Mouse (Mus musculus) thymus, postnatal 25 days (tissue): Measurements from ENCODE around the gene Ecsit.
A peak's percentile ranks its signal among the peaks of the same experiment; 100 is the strongest.
"Not testable (repeated sequence)": the region's sequence is repeated elsewhere in the genome, so short reads cannot be mapped to it uniquely, and the experiment has no call there.

Experiments used
- DNase-seq: peaks from one replicate; pipeline ENCODE4 v3.0.0; 2022

The Ecsit gene

DNA sequence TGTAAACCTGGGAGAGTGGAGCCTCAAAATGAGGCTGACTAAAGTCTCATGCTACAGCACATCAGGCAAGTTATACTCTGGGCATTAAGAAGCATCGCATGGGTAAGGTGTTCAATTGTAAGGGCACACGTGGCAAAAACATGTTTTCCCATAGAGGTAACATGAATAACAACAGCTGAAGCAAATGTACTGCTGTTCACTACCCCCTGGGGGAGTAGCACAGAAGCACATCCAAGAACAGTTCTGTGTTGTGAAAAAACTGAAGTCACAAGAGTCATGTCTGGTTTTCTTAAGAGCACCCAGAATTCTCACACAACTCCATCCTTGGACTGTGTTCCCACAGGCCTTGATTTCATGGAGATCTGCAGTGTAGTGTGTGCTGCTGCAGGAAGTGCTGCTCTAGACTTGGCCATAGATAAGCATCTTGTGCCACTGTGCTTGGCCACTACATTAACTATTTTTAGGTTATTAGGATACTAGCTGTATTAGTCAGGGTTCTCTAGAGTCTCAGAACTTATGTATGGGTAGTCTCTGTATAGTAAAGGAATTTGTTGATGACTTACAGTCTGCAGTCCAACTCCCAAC lies 1.9 kb upstream of the Ecsit start:
- DNase-seq = no peak

DNA sequence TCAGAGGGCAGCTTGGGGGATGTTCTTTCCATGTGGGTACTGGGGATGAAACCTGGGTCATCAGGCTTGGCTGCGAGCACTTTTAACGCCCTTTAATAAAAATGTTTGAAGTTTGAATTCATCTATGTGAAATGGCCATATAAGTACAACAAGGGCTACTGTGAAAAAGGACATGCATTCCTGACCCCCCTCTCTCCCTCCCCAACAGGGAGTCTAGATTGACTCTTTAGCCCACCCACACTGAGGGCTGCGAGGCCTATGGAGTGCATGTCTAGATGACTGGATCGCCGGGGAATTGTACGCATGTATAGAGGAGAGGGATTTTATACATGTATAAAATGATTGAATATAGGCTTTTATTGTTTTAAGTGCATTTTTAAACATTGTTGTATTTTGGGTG lies 774 bp upstream of the Ecsit start:
- no peak for DNase-seq

DNA sequence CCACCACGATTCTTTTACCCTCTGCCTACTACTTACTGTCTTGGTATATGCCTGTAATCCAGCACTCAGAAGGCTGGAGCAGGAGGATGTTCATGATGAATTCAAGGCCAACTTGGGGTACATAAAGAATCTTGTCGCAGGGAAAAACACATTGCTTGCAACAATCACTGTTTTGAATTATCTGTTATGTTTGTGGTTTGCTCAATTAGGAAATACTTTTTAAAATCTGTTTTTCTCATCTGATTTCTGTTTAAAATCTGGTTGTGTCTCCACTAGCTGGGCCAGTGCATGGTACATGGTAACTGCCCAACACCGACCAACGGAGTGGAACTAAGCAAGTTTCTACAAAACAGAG lies 594 bp downstream of the Ecsit start:
- no peak for DNase-seq

DNA sequence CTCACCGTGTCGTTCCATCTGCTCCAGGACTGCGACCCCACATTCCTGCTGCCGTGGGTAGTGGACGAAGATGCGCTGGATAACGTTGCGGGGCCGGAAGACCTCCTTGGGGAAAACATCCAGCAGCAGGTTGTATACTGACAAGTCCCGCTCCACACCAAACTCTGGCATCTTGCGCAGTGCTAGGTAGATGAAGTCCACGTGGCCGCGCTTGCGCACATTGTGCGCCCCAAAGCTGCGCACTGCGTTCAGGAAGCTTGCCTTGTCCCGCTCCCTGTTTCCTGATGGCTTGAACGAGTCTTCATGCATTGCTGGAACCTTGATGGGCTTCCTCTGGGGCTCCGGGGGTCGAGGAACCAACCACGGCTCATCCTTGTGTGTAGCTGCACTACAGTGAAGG lies 9.0 kb downstream of the Ecsit start:
- no peak for DNase-seq

DNA sequence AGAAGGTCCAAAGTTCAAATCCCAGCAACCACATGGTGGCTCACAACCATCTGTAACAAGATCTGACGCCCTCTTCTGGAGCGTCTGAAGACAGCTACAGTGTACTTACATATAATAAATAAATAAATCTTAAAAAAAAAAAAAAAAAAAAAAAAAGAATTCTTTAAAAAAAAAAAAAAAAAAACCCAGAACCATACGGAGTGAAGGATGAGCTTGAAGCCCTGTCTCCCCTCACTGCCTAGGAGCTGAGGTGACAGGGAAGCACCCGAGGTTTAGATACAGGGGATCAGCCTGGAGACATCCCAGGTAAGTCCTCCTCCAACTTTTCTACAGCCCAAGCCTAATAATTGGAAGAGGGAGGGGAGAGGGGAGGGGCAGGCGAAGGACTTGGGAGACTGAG lies 9.5 kb downstream of the Ecsit start:
- DNase-seq = not testable (repeated sequence)

DNA sequence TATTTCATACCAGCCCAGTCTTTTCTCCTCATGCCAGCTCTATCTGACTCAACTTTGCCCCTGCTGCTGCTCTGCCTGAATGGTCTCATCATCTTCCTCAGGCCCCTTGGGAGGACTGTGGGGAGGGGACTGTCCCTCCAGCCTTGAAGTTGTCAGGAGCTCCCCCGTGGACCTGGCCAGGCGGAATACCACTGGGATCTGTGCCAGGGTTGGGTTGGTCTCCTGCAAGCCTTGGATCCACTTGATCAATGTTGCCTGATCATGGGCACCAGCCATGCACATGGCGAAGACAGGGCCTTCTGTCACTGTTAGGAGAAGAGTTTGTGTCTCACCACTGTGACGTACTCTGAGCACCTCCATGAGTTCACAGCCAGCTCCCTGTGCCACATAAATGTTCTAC lies 13.0 kb downstream of the Ecsit start:
- no peak for DNase-seq

DNA sequence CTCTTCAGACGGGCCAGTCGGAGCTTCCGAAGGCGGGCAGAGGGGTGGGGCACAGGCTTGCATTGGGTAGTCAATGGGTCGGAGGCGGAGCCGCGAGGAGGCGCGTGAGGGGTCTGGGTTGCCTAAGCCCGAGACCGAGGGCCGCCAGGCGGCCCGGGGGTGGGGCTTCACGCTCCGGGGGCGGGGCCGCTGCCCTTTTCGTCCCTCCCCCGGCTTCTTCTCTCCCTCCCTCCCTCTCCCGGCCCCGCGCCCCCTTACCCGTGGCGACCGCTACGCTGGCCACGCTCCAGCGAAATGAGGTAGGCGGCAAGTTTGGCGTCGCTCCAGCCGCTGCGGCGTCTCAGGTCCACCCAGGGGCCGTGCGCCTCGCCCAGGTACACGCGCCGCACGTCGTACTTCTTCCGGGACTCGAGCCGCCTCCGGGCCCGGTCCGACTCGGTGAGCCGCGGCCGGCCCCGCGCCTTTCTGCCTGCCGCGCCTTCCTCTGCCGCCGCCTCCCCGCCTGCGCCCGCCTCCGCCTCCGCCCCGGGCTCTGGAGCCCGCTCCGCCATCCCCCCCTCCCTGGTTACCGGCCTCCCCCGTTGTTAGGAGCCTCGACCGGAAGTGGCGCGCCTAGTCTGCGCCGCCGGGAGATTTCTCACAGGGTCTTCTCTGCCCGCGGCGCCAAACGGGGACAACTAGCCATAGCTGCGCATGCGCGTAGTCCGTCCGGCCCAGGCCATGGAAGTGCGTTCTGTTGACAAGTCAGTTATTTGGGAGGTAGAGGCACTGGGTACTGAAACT lies 14.3 kb downstream of the Ecsit start, which contains the start of the genes Gm49318 and Zfp653:
Gene Gm49318, minus strand, starts transcription at position 469 of the 783 bp plus-strand sequence.
Gene Zfp653, minus strand, starts transcription at position 586 of the 783 bp plus-strand sequence.
- peak; percentile 95 for DNase-seq

DNA sequence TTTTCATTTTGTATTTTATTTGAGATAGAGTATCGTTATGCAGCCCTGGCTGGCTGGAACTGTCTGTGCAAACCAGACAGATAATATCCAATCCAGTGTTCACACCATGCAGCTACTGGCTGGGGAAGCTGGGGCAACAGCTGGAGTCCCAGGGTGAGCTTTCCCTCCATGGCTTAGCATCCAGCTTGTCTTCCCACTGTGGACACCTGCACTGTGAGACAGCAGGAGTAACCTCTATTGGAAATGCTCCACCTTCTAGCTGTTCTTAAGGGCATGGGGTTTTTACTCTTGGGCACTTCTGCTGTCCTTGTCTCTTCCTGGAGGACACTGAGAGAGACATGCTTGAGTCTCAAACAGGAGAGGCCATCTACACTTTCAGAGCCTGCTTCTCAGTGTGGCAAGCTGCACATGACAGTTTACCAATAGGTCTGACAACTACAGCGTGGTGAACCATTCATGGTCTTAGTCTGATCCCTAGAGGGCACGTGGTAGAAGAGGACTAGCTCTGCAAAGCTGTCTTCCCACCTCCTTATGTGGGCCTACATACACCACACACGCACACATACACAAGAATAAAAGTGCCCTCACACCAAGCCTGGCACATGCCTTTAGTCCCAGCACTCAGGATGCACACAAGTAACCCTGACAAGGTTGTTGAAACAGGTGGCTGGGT lies 15.2 kb downstream of the Ecsit start:
- DNase-seq = no peak

DNA sequence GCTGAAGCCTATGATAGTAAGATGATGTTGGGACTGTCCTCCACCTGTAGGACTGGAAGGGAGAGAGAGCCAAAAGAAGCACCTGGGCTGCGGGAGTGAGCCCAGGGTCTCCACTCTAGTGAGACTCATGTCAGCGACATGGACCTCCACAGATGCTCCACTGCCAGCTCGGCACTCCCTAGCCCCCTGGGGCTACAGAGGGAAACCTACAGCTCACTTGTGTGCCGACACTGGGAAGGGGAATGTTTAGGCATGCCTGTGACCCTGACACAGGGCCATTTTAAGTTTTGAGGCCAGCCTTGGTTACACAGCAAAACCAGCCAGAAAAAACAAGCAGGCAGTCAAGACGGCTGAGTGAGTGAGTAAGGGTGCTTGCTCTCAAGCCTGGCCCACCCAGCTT lies 18.0 kb downstream of the Ecsit start:
- DNase-seq = no peak

DNA sequence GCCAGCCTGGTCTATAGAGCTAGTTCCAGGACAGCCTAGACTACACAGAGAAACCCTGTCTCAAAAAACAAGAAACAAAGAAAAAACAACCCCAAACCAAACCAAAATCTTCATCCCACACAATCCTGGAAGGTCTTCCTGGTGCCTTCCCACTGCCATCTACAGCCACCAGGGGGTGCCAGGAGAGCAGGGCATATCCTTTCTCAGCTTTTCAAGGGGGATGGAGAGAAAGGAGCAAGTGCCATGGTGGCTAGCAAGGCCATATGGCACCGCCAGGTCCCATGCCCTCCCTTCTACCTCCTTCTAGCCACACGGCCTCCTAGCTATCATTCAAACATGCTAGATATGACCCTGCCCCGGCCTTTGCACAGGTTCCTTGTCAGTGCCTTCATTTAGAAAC lies 18.8 kb downstream of the Ecsit start:
- peak; percentile 69 for DNase-seq

DNA sequence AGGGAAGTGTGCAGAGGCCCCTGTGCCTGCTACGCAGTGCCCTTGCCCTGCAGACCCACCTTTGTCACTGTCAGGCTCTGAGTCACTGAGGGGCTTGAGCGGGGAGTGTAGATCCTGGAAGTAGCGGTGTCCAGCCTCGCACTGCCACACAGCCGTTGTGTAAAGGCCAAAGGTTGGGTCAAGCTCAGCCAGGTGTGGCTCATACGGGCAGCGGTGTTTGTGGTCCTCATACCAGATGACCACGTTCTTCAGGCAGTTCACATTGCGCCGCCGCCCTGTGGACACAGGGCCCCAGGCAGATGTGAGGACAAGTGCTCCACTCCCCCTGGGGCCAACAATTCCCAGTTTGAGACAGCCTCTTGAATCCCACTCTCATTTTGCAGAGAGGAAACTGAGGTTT lies 19.6 kb downstream of the Ecsit start:
- no peak for DNase-seq

DNA sequence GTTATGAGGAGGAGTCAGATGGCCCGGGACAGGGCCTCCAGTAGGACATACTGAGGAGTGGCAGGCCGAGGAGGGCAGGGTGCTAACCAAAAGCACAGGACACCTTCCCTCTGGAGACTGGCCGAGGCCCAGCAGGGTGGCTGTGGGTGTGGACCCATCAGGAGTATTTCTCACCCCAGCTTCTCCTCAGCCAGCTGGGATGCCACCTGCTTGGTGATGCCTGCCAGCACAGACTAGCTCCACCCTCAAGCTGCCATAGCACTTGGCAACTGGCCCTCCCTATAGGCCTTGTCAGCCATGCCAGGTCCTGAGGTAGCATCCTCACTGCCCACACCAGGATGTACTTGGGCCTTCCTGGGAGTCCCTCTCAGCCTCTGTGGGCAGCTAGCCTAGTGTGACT lies 20.9 kb downstream of the Ecsit start:
- no peak for DNase-seq

DNA sequence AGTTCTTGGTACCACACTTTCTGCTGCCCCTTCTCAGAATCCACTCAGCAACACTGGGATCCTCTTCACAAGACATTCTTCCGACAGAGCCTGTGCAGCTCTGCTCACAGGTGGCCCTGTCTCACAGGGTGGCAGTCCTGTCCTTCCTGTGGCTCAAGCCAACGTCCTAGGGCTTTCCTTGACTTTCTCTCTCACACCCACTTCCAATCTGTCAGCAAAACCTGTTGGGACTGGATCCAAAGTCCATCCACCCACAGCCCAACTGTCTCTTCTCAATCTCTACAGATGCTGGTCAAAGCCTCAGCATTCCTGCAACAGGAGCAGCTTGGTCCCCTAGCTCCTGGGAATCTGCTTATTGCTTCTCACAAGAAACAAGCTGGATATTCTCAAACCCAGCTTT lies 23.9 kb downstream of the Ecsit start:
- DNase-seq = no peak

DNA sequence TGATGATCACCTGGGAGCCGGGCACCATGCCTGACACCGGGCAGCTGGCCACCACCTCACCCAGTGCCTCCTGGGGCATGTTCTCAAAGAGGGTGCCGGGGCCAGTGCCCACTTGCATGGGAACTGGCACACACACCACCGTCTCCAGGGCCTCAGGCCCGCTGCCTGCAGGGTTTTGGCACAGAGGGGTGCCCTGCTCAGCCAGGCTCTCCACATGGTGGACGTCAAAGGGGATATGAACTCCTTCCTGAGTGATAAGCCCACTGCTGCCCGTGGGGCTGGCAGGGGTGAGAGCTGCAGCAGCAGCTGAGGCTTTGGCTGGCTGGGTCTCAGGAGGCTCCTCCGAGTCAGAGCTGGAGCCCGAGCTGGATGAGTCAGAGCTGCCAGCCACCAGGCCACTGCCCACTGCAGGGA lies 27.2 kb downstream of the Ecsit start:
- DNase-seq = no peak

DNA sequence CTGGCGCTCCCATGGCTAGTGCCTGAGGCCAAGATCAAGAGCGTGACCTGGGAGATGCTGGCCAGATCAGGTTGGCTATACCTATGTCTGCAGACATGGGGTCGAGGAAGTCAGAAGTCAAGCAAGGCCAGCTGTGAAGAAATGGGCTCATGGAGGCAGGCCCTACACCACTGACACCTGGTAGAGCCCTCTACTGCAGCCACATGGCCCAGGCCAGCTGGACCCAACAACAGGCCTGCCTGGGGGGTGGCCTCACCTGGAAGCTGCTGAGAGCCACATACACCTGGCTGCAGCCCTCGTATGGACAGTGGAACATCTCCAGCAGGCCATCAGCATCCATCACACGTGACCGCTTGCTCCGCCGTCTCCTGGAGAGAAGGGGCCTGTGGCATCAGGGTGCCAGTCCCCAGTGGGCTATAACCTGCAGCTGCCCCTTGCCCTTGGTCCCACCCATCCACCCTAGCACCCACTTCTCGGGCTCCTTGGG lies 28.2 kb downstream of the Ecsit start:
- DNase-seq = no peak

DNA sequence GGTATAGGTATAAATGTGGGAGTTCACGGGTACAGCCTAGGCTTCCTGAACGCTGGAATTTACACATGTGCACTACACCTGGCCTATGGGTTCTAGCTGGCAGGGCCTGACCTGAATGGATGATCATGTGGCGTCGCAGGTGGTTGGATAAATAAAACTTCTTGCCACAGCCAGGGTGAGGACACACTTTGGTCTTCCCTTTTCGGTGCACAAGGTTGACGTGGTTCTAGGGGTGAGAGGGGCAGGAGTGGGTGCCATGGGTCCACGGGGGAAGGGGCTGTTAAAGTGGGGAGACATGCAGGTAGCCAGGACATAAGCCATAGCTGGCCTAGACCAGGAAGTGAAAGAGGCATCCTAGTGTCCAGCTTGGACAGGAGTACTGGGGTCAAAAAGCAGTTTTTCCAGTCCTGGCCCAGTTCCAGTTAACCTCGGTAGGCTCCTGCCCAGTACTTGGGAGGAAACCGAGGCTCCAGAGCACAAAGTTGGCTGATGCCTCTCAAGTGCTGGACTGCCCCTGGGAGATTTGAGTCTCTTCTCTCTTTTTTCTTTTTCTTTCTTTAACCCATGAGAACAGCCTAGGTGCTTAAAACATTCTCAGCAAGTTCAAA lies 28.8 kb downstream of the Ecsit start:
- DNase-seq = no peak

DNA sequence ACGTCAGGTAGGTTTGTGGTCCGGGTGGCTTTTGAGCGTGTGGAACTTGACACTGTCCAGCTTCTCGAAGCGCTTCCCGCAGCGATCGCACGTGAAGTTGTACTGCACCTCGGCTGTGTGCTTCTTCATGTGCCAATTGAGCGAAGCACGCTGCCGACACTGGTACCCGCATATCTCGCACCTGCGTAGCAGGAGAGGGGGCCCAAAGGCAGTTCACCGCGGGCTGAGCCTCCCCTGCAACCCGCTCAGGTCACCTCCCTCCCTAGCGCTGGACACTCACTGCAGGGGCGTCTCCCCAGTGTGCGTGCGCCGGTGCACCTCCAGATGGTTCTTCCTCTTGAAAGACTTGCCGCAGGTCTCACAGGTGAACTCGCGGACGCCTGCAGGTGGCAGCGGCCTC lies 29.5 kb downstream of the Ecsit start:
- no peak for DNase-seq

DNA sequence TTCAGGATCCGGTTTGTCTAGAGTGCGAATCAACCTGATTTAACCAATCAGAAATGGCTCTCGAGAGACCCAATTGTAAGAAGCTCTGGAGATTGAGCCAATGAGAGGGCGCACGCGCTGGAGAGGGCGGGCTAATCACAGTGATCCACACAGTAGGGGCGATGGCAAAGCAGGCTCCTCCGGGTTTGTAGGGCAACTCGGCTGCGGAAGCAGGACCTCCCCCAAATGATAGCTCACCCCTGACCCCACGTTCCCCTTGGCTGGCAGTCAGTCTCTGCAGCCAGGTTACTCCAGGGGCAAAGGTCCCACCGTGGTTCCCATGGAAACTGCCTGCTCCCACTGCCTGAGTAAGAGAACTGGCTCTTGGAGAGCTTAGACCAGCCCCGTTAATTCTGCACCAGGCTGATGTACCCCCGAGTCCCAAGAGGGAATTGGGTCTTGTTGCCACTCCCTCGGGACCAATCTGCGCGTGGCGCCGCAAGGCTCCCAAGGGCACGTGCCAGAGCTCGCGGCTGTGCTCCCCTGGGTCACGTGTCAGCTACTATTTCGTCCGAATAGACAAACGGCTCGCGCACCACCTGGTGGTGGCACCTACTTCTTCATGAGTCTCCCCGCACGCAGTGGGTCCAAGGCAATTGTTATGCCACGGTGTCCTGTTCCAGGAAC lies 30.7 kb downstream of the Ecsit start:
- DNase-seq = peak; percentile 78

DNA sequence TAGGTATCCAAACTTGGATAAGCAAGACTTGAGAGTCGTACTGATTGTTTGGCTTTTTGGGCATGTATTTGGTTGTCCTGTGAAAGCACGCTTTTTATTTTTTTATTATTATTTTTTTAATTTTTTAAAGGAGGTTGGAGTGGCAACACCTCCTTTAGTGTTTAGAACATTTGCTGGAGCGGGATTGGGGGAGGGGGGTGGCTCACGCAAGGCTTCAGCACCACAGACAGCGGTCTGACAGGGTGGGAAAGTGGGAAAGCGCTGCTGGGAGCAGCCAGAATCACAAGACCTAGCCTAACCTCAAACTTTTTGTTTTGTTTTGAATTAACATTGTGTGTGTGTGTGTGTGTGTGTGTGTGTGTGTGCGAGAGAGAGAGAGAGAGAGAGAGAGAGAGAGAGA lies 31.6 kb downstream of the Ecsit start:
- DNase-seq = no peak

DNA sequence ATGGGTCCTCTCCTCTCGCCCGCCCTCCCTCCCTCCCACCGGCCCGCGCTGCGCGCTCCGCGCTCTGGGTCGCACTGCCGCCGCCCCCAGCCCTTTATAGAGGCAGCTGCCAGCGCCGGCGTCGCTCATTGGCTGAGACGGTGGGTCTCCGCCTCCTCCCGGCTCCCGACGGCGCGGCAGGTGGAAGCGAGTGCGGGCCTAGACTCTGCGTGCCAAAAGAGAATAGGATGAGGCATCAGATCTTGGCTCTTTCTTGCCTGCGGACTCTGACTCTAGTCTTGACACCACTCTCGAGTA lies 33.3 kb downstream of the Ecsit start, which contains the start of gene Elavl3:
Gene Elavl3, minus strand, starts transcription at position 66 of the 297 bp plus-strand sequence.
- peak; percentile 51 for DNase-seq

DNA sequence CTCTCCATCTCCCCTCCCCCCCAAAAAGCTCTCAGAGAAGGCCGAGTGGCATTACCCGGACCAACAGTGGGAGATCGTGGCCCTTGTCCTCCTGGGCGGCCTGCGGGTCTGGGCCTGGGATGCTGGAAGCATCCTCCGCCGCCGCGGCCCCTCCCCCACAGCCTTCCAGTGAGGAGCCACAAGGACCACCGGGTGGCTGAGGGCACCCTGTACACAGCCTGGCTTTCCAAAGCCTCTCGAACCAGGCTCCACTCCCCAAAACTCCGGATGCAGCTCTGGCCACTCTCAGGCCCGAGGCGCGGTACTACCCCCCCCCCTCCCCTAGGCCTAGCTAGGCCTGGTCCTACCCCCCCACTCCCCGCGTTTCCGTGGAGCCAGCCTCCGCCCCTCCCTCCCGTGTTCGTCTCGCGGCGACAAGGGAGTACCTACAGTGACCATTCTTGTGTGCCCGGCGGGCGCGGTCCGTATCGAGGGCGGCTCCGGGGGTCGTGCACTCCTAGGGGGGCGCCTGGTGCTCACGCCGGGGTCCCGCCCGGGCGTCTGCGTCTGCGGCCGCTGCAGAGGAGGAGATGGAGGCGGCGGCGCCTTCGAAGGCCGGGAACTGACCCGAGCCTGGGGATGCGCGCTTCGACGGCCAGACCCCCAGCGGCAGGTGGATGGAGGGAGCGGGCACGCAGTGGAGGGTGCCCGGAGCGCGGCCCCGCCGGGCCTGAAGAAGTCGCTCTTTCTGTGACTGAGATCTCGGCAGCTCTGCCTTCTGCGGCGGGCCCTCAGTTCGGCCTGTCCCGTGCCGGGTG lies 33.9 kb downstream of the Ecsit start:
- no peak for DNase-seq

DNA sequence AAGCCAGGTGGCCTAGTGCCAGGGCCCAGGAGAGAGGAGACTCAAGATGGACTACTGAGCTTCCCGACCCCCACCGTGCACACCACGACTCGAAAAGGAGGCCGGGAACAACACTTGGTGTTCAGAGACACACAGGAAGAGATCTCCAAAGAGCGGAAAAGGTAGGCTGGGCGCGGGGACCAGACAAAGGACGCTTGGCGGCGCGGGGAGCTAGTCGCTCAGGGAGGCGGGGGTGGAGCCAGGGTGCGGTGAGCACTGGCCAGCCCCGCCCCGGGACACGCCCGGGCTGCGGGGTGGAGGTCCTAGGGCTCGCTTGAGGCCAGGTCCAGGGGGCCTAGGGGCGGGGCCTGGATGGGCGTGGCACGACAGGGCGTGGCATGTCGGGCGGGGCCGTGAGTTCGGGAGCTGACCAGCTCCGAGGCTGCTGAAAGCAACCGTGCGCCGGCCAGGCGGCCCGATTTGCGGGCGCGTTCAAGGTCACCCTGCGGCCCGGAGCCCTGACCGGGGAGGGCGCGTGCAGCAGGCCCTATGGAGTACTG lies 34.8 kb downstream of the Ecsit start:
- DNase-seq = peak; percentile 33
